Mouse (Mus musculus) CH12.LX (cell line): ENCODE results near the gene Ncoa1. TPM values are rescaled to one million over a fixed set of nuclear protein-coding genes. Genes with fewer than 3 reads are reported as not detected.

Experiments used
- DNase-seq: peaks from one replicate; pipeline ENCODE4 v3.0.0-alpha.2; 2013; ENCODE audit errors: extremely low read depth
- H3K27ac ChIP-seq: 2 replicates; pipeline ENCODE4 v1.5.1; 2012; ENCODE audit warnings: low read depth, mild to moderate bottlenecking, control low read depth, moderate library complexity; ENCODE audit not compliant: insufficient read depth
- H3K27me3 ChIP-seq: replicated peaks from 2 replicates; pipeline ENCODE3; 2012; ENCODE audit warnings: inconsistent platforms
- H3K36me3 ChIP-seq, 2 experiments: replicated peaks in 1 of 2; 2 replicates each; pipeline versions ENCODE3 to v1.6.1; 2012; ENCODE audit warnings: inconsistent platforms in 1 of 2, low read length in 1 of 2, mild to moderate bottlenecking in 1 of 2, mixed read lengths in 1 of 2, moderate library complexity in 1 of 2; ENCODE audit not compliant: control insufficient read depth in 1 of 2, insufficient read depth in 1 of 2
- H3K4me1 ChIP-seq, 2 experiments: 2 replicates each; pipeline ENCODE4 v1.6.1; 2012; ENCODE audit warnings: inconsistent platforms in 1 of 2, moderate library complexity in 1 of 2; ENCODE audit not compliant: insufficient read depth in 2 of 2, control insufficient read depth in 1 of 2
- H3K4me2 ChIP-seq: 2 replicates; pipeline ENCODE4 v1.6.1; 2012; ENCODE audit warnings: low read depth, mild to moderate bottlenecking, control low read depth; ENCODE audit not compliant: poor library complexity, insufficient read depth, severe bottlenecking
- H3K4me3 ChIP-seq, 3 experiments: fragments of 150-350 bp in 1 of 3; sonication (generic) in 1 of 3; replicated peaks in 1 of 3; 2 replicates each; pipeline versions ENCODE3 to v1.5.1; 2011 to 2012; ENCODE audit warnings: low read depth in 2 of 3, low read length in 2 of 3, mild to moderate bottlenecking in 2 of 3, moderate library complexity in 2 of 3, control low read depth in 1 of 3, improper control_type of control experiment in 1 of 3, inconsistent platforms in 1 of 3, mixed read lengths in 1 of 3; ENCODE audit not compliant: poor library complexity in 1 of 3
- H3K79me2 ChIP-seq: replicated peaks from 2 replicates; pipeline ENCODE4 v1.6.1; 2012; ENCODE audit warnings: mild to moderate bottlenecking, moderate library complexity; ENCODE audit not compliant: control insufficient read depth, poor library complexity, insufficient read depth, severe bottlenecking; ENCODE audit errors: extremely low read depth
- H3K9ac ChIP-seq: 2 replicates; pipeline ENCODE4 v1.6.1; 2012; ENCODE audit warnings: low read depth, mild to moderate bottlenecking, control low read depth, moderate library complexity; ENCODE audit not compliant: insufficient read depth
- H3K9me3 ChIP-seq: replicated peaks from 2 replicates; pipeline ENCODE3; 2012; ENCODE audit warnings: low read length, inconsistent platforms, mixed read lengths
- CHD1 ChIP-seq: IDR thresholded peaks from 2 replicates; pipeline ENCODE4 v1.6.1; 2012; ENCODE audit warnings: low read depth, low read length, improper control_type of control experiment, inconsistent platforms
- E2F4 ChIP-seq: IDR thresholded peaks from 2 replicates; pipeline ENCODE4 v1.6.1; 2011; ENCODE audit warnings: low read depth, low read length, improper control_type of control experiment; ENCODE audit not compliant: insufficient replicate concordance
- EP300 ChIP-seq: IDR thresholded peaks from 2 replicates; pipeline ENCODE4 v1.6.1; 2011; ENCODE audit warnings: low read length, improper control_type of control experiment
- GABPA ChIP-seq: IDR thresholded peaks from 2 replicates; pipeline ENCODE4 v1.6.1; 2012; ENCODE audit warnings: low read depth, low read length, improper control_type of control experiment, inconsistent platforms; ENCODE audit not compliant: insufficient replicate concordance
- HCFC1 ChIP-seq: IDR thresholded peaks from 2 replicates; pipeline ENCODE4 v1.6.1; 2012; ENCODE audit warnings: low read depth, mild to moderate bottlenecking, inconsistent platforms, low read length, improper control_type of control experiment
- IRF4 ChIP-seq: IDR thresholded peaks from 2 replicates; pipeline ENCODE4 v1.6.1; 2014; ENCODE audit warnings: low read depth, mild to moderate bottlenecking, inconsistent platforms, low read length, improper control_type of control experiment
- JUN ChIP-seq: IDR thresholded peaks from 2 replicates; pipeline ENCODE4 v1.6.1; 2011; ENCODE audit warnings: low read depth, mild to moderate bottlenecking, low read length, improper control_type of control experiment, moderate library complexity; ENCODE audit not compliant: insufficient read depth
- JUND ChIP-seq: conservative IDR thresholded peaks from 2 replicates; pipeline ENCODE4 v1.6.1; 2011; ENCODE audit warnings: low read depth, low read length, improper control_type of control experiment
- MAX ChIP-seq: IDR thresholded peaks from 2 replicates; pipeline ENCODE4 v1.6.1; 2011; ENCODE audit warnings: low read length, improper control_type of control experiment
- MXI1 ChIP-seq: IDR thresholded peaks from 2 replicates; pipeline ENCODE4 v1.6.1; 2011; ENCODE audit warnings: mild to moderate bottlenecking, low read depth, low read length, improper control_type of control experiment
- NELFE ChIP-seq: IDR thresholded peaks from 2 replicates; pipeline ENCODE4 v1.6.1; 2011; ENCODE audit warnings: low read depth, low read length, improper control_type of control experiment
- POLR2AphosphoS2 ChIP-seq: IDR thresholded peaks from 2 replicates; pipeline ENCODE4 v1.6.1; 2011; ENCODE audit warnings: low read depth, low read length, improper control_type of control experiment
- RCOR1 ChIP-seq: conservative IDR thresholded peaks from 2 replicates; pipeline ENCODE4 v1.6.1; 2012; ENCODE audit warnings: low read depth, mild to moderate bottlenecking, inconsistent platforms, low read length, improper control_type of control experiment
- SMC3 ChIP-seq: IDR thresholded peaks from 2 replicates; pipeline ENCODE4 v1.6.1; 2011; ENCODE audit warnings: low read depth, low read length, improper control_type of control experiment
- USF1 ChIP-seq: IDR thresholded peaks from 2 replicates; pipeline ENCODE4 v1.6.1; 2014; ENCODE audit warnings: low read depth, mild to moderate bottlenecking, inconsistent platforms, low read length, improper control_type of control experiment
- USF2 ChIP-seq: conservative IDR thresholded peaks from 2 replicates; pipeline ENCODE4 v1.6.1; 2011; ENCODE audit warnings: low read depth, low read length, improper control_type of control experiment
- ZC3H11A ChIP-seq: IDR thresholded peaks from 2 replicates; pipeline ENCODE4 v1.6.1; 2012; ENCODE audit warnings: low read depth, mild to moderate bottlenecking, inconsistent platforms, low read length, improper control_type of control experiment
- ZKSCAN1 ChIP-seq: IDR thresholded peaks from 2 replicates; pipeline ENCODE4 v1.6.1; 2012; ENCODE audit warnings: low read depth, inconsistent platforms, low read length, improper control_type of control experiment, borderline replicate concordance
- ZMIZ1 ChIP-seq: IDR thresholded peaks from 2 replicates; pipeline ENCODE4 v1.6.1; 2012; ENCODE audit warnings: low read depth, mild to moderate bottlenecking, inconsistent platforms, low read length, improper control_type of control experiment
- dilution Hi-C: fragments of 300-500 bp; cut with MboI; formaldehyde crosslinking; loops from 2 replicates; pipeline ENCODE4 v1.14.3; 2020; ENCODE audit warnings: low sequenced_read_pairs; ENCODE audit not compliant: extremely low pct_unique_long_range_greater_than_20kb, extremely low pct_ligation_motif_present
- in situ Hi-C: fragments of 300-500 bp; cut with MboI; formaldehyde crosslinking; loops from 3 replicates; pipeline ENCODE4 v1.14.3; 2019; ENCODE audit warnings: low sequenced_read_pairs, low pct_ligation_motif_present, low pct_unique_long_range_greater_than_20kb, mixed read lengths
- polyA plus RNA-seq: library from polyadenylated mRNA; unstranded; fragments of >175 nt; gene quantifications from 2 replicates; pipeline ENCODE4 v1.2.1, GENCODE M21; 2012; ENCODE audit warnings: low read depth; ENCODE audit not compliant: insufficient read length
- total RNA-seq, 2 experiments: library from RNA; depleted of rRNA; stranded (reverse); fragments of 300-350 nt in 1 of 2; fragments of >200 nt in 1 of 2; gene quantifications; 2 replicates each; pipeline ENCODE4 v1.2.3; 2012 to 2014

The Ncoa1 gene
- total and polyA plus RNA-seq, 3 experiments = 2.4 to 6.4 (median 4.2) TPM

DNA sequence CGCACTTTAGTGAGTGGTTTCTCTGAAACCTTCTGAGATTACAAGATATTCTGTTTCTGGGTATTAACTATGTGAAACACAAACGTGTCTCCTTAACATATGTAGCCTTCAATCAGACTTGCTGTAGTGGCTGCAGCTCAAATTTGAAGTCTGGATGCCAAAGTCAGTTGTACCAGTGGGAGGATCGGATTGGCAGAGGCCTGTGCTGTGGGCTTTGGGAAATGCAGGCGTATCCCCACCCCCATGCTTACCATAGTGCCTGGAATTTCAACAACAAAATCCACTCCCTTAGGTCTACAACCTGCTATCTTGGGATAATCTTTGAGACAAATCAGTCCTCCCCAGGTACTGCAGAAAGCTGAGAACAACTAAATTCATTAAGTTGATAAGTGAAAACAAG is 6.4 kb upstream of the Ncoa1 start:
- dilution Hi-C loops (no loop called here), in situ Hi-C loops (no loop called here)
- no peak for TF ChIP-seq EP300
- TF ChIP-seq RCOR1 = no peak
- TF ChIP-seq USF1 = no peak
- no peak for TF ChIP-seq ZKSCAN1
- no peak for TF ChIP-seq IRF4
- H3K9me3 ChIP-seq = no peaks in the 10 kb centered on the region
- no peaks in the 10 kb centered on the region for H3K4me1 ChIP-seq
- no peak overlapping the region for H3K4me3 ChIP-seq
- no peak overlapping the region for H3K27ac ChIP-seq
- no peak overlapping the region for H3K4me2 ChIP-seq
- no peak overlapping the region for H3K9ac ChIP-seq
- H3K79me2 ChIP-seq = no peaks in the 10 kb centered on the region
- DNase-seq = no peak
- H3K27me3 ChIP-seq = no peaks in the 10 kb centered on the region
- H3K36me3 ChIP-seq = no peaks in the 10 kb centered on the region

GRCm38 (mm10) chr12:4481687-4482086 is 4.7 kb upstream of the Ncoa1 start:
- H3K79me2 ChIP-seq = no peaks in the 10 kb centered on the region
- H3K27me3 ChIP-seq = no peaks in the 10 kb centered on the region
- dilution Hi-C loops = no loop called here
- in situ Hi-C loops = no loop called here
- DNase-seq = no peak
- TF ChIP-seq ZMIZ1 = no peak
- TF ChIP-seq CHD1 = no peak
- no peak for TF ChIP-seq POLR2AphosphoS2
- TF ChIP-seq MXI1 = no peak
- TF ChIP-seq NELFE = no peak
- TF ChIP-seq GABPA = no peak
- TF ChIP-seq ZKSCAN1 = no peak
- TF ChIP-seq RCOR1 = no peak
- no peak overlapping the region for H3K4me3 ChIP-seq
- H3K4me1 ChIP-seq = no peaks in the 10 kb centered on the region
- H3K27ac ChIP-seq = no peak overlapping the region
- H3K36me3 ChIP-seq = no peaks in the 10 kb centered on the region
- H3K9ac ChIP-seq = no peak overlapping the region
- no peak overlapping the region for H3K4me2 ChIP-seq
- no peaks in the 10 kb centered on the region for H3K9me3 ChIP-seq

- DNase-seq = no peak
- no peaks in the 10 kb centered on the region for H3K36me3 ChIP-seq
- no peak overlapping the region for H3K4me2 ChIP-seq
- in situ Hi-C loops = no loop called here
- H3K9ac ChIP-seq = no peak overlapping the region
- dilution Hi-C loops = no loop called here
- H3K4me1 ChIP-seq = peaks cover 0 to 8% of the 10 kb centered on the region in 2 experiments; a peak in 2 of 4 replicates
- no peaks in the 10 kb centered on the region for H3K27me3 ChIP-seq
- H3K27ac ChIP-seq = no peak overlapping the region
- no peaks in the 10 kb centered on the region for H3K9me3 ChIP-seq
- TF ChIP-seq JUND (no peak), MXI1 (no peak), E2F4 (no peak), HCFC1 (no peak), USF2 (no peak), NELFE (no peak), ZC3H11A (no peak), SMC3 (no peak), JUN (no peak), MAX (no peak), GABPA (no peak), USF1 (no peak), POLR2AphosphoS2 (no peak)
- H3K79me2 ChIP-seq = no peaks in the 10 kb centered on the region; the same call in 1 of the 2 replicates
- no peak overlapping the region for H3K4me3 ChIP-seq
Observed at GRCm38 (mm10) chr12:4480250-4480649, 3.3 kb upstream of the Ncoa1 start.
